Mouse (Mus musculus) lung, postnatal 0 days (tissue): ENCODE results near the gene Fbxl12. TPM values are rescaled to one million over a fixed set of nuclear protein-coding genes. Genes with fewer than 3 reads are reported as not detected.

Experiments
- ATAC-seq: fragments of 200-750 bp; cut with Nextera tagmentation; 2 replicates; pipeline ENCODE4 v1.8.0; 2017; ENCODE audit warnings: moderate library complexity
- DNase-seq: peaks from one replicate; pipeline ENCODE4 v3.0.0-alpha.2; 2016; ENCODE audit warnings: low spot score
- H3K27ac ChIP-seq: fragments of 300-500 bp; sonication (generic); 2 replicates; pipeline ENCODE4 v1.5.1; 2014; ENCODE audit warnings: antibody characterized with exemption, mild to moderate bottlenecking, low read length, mixed read lengths
- H3K27me3 ChIP-seq: fragments of 300-500 bp; sonication (generic); replicated peaks from 2 replicates; pipeline ENCODE4 v1.6.1; 2014; ENCODE audit warnings: low read length, mixed read lengths; ENCODE audit not compliant: insufficient read depth
- H3K36me3 ChIP-seq: fragments of 300-500 bp; sonication (generic); 2 replicates; pipeline ENCODE4 v1.6.1; 2014; ENCODE audit warnings: low read length, mixed read lengths; ENCODE audit not compliant: insufficient read depth
- H3K4me1 ChIP-seq: fragments of 300-500 bp; sonication (generic); 2 replicates; pipeline ENCODE4 v1.6.1; 2014; ENCODE audit warnings: antibody characterized with exemption, low read depth, low read length, mixed read lengths; ENCODE audit not compliant: insufficient read depth
- H3K4me2 ChIP-seq: fragments of 300-500 bp; sonication (generic); replicated peaks from 2 replicates; pipeline ENCODE4 v1.6.1; 2014; ENCODE audit warnings: low read depth, mild to moderate bottlenecking, low read length, moderate library complexity, mixed read lengths
- H3K4me3 ChIP-seq: fragments of 300-500 bp; sonication (generic); 2 replicates; pipeline ENCODE4 v1.5.1; 2014; ENCODE audit warnings: low read depth, low read length
- H3K9ac ChIP-seq: fragments of 300-500 bp; sonication (generic); replicated peaks from 2 replicates; pipeline ENCODE4 v1.6.1; 2014; ENCODE audit warnings: low read depth, mild to moderate bottlenecking
- H3K9me3 ChIP-seq: fragments of 300-500 bp; sonication (generic); 2 replicates; pipeline ENCODE4 v1.6.1; 2016; ENCODE audit warnings: low read length, mixed read lengths
- CTCF ChIP-seq: IDR thresholded peaks from 2 replicates; pipeline ENCODE4 v1.5.1; 2016; ENCODE audit warnings: antibody characterized with exemption, mild to moderate bottlenecking
- EP300 ChIP-seq: IDR thresholded peaks from 2 replicates; pipeline ENCODE4 v1.6.1; 2016; ENCODE audit warnings: antibody characterized with exemption, mild to moderate bottlenecking, control low read depth
- WGBS: fragments of 180-500 bp; shearing (Covaris S2); extraction: QIAGEN DNeasy Blood & Tissue Kit; methylation state at CpG from one replicate; pipeline ENCODE4 v1.1.7; 2014; 5-methylcytosine and 5-hydroxymethylcytosine counted together
- polyA plus RNA-seq: library from polyadenylated mRNA; unstranded; fragments of >200 nt; fragmentation: Nextera tagmentation; extraction: Ambion mirVana; gene quantifications from 2 replicates; pipeline ENCODE4 v1.2.1, GENCODE M21; 2015

Fbxl12 gene
- polyA plus RNA-seq, 1 experiment from 2014 or later: 19.2 TPM

GRCm38 (mm10) chr9:20609831-20610464, 34.6 kb downstream of the Fbxl12 start:
- ATAC-seq: no peak
- Histone ChIP-seq H3K4me3 (no peak overlapping the region), H3K27me3 (no peaks in the 10 kb centered on the region), H3K36me3 (no peaks in the 10 kb centered on the region), H3K9me3 (no peaks in the 10 kb centered on the region; the same call in 1 of the 2 replicates), H3K4me2 (no peak overlapping the region), H3K9ac (no peak overlapping the region), H3K27ac (no peak overlapping the region), H3K4me1 (no peaks in the 10 kb centered on the region)
- 78% methylated on average over 5 of the region's 5 CpGs for WGBS
- no peak for DNase-seq
- 0 out of 2 replicates have a peak, but pooled peaks have one; percentile 7 for TF ChIP-seq CTCF
- no peak for TF ChIP-seq EP300

GRCm38 (mm10) chr9:20607100-20607974, 37.2 kb downstream of the Fbxl12 start:
- Histone ChIP-seq H3K27me3 (no peaks in the 10 kb centered on the region), H3K9ac (peak overlapping the region; percentile 87), H3K36me3 (no peaks in the 10 kb centered on the region), H3K4me2 (peak overlapping the region; percentile 71), H3K27ac (peak overlapping the region; percentile 99), H3K9me3 (no peaks in the 10 kb centered on the region; the same call in 1 of the 2 replicates), H3K4me3 (peak overlapping the region; percentile 73), H3K4me1 (no peaks in the 10 kb centered on the region)
- DNase-seq: peak; percentile 96
- ATAC-seq: peak; percentile 95
- TF ChIP-seq CTCF: no peak
- under 1% methylated on average over 57 of the region's 57 CpGs for WGBS

GRCm38 (mm10) chr9:20606269-20606668, 38.3 kb downstream of the Fbxl12 start:
- H3K9ac ChIP-seq: no peak overlapping the region
- H3K9me3 ChIP-seq: no peaks in the 10 kb centered on the region; the same call in 1 of the 2 replicates
- no peak overlapping the region for H3K4me2 ChIP-seq
- no peak for ATAC-seq
- no peak overlapping the region; the same call in 1 of the 2 replicates for H3K27ac ChIP-seq
- WGBS: 96% methylated on average over 1 of the region's 1 CpGs
- H3K4me3 ChIP-seq: no peak overlapping the region
- TF ChIP-seq CTCF (no peak), EP300 (no peak)
- DNase-seq: no peak
- H3K36me3 ChIP-seq: no peaks in the 10 kb centered on the region
- no peaks in the 10 kb centered on the region for H3K27me3 ChIP-seq
- no peaks in the 10 kb centered on the region for H3K4me1 ChIP-seq

GRCm38 (mm10) chr9:20601270-20601669, 43.3 kb downstream of the Fbxl12 start:
- no peak for DNase-seq
- Histone ChIP-seq H3K4me1 (no peaks in the 10 kb centered on the region), H3K4me2 (no peak overlapping the region), H3K9ac (no peak overlapping the region), H3K27ac (no peak overlapping the region), H3K9me3 (no peaks in the 10 kb centered on the region), H3K27me3 (no peaks in the 10 kb centered on the region), H3K4me3 (no peak overlapping the region), H3K36me3 (no peaks in the 10 kb centered on the region)
- TF ChIP-seq CTCF (no peak), EP300 (no peak)
- 79% methylated on average over 6 of the region's 6 CpGs for WGBS
- ATAC-seq: no peak

- 0 out of 2 replicates have a peak within 1 kb of the TSS, but pooled peaks have one; percentile 20 for H3K27ac ChIP-seq
- TF ChIP-seq EP300 (peak; percentile 87), CTCF (peak; percentile 43)
- no peaks in the 10 kb centered on the region for H3K9me3 ChIP-seq
- peak within 1 kb of the TSS; percentile 57 for H3K4me2 ChIP-seq
- H3K4me1 ChIP-seq: no peaks in the 10 kb centered on the region
- under 1% methylated on average over 30 of the region's 30 CpGs for WGBS
- H3K27me3 ChIP-seq: no peaks in the 10 kb centered on the region
- H3K4me3 ChIP-seq: peak within 1 kb of the TSS; percentile 48
- ATAC-seq: peak; percentile 99
- H3K9ac ChIP-seq: peak within 1 kb of the TSS; percentile 47; the same call in 1 of the 2 replicates
- H3K36me3 ChIP-seq: no peaks in the 10 kb centered on the region
- DNase-seq: peak; percentile 98
Observed at GRCm38 (mm10) chr9:20581175-20581634, 63.4 kb downstream of the Fbxl12 start, which contains the start of gene Zfp846. TSS of gene Zfp846 (plus strand) at chr9:20581291.

GRCm38 (mm10) chr9:20576591-20576990, 68.0 kb downstream of the Fbxl12 start:
- no peaks in the 10 kb centered on the region for H3K27me3 ChIP-seq
- H3K9me3 ChIP-seq: no peaks in the 10 kb centered on the region

More at GRCm38 (mm10) chr9:20576591-20576990, 68.0 kb downstream of the Fbxl12 start:
- H3K9ac ChIP-seq: no peak overlapping the region
- 85% methylated on average over 2 of the region's 2 CpGs for WGBS
- no peaks in the 10 kb centered on the region for H3K36me3 ChIP-seq
- no peak overlapping the region for H3K4me3 ChIP-seq
- TF ChIP-seq EP300 (no peak), CTCF (no peak)
- H3K4me2 ChIP-seq: no peak overlapping the region
- no peak overlapping the region for H3K27ac ChIP-seq
- no peak for ATAC-seq
- no peak for DNase-seq
- H3K4me1 ChIP-seq: no peaks in the 10 kb centered on the region
